Mouse (Mus musculus): ENCODE data around the gene Mad2l2.

- TF ChIP-seq POLR2A (IDR thresholded peaks at IDR 0.05; ENCODE audit: low read depth, low read length) (no peak), CTCF (IDR thresholded peaks at IDR 0.05; ENCODE audit: extremely low read depth, insufficient read length, insufficient replicate concordance, low read depth, low read length) (no peak)
Observed at GRCm38 (mm10) chr4:148149540-148149939, 19.4 kb downstream of the Mad2l2 start.
